Mouse (Mus musculus) gastrocnemius, postnatal 36 days (tissue): ENCODE measurements at regions not wholly inside any gene's neighbourhood (a gene's known extent, or its start where the extent isn't known, plus 50 kb on each side); places are given as distances from the start of the nearest gene placed in this dataset.
A peak's percentile ranks its signal among the peaks of the same experiment; 100 is the strongest.

Source experiments
- DNase-seq, 2 experiments: peaks; one replicate each; pipeline ENCODE4 v3.0.0; 2022
- intact Hi-C: fragments of 180-260 bp; cut with DNase I; formaldehyde crosslinking; loops from one replicate; pipeline ENCODE4 v1.15.1; 2025

GRCm38 (mm10) chr1:60823006-60823665, 63.7 kb upstream of the Ctla4 start:
- intact Hi-C loops = no loop called here
- peak; percentile 25 to 32 for DNase-seq

DNA sequence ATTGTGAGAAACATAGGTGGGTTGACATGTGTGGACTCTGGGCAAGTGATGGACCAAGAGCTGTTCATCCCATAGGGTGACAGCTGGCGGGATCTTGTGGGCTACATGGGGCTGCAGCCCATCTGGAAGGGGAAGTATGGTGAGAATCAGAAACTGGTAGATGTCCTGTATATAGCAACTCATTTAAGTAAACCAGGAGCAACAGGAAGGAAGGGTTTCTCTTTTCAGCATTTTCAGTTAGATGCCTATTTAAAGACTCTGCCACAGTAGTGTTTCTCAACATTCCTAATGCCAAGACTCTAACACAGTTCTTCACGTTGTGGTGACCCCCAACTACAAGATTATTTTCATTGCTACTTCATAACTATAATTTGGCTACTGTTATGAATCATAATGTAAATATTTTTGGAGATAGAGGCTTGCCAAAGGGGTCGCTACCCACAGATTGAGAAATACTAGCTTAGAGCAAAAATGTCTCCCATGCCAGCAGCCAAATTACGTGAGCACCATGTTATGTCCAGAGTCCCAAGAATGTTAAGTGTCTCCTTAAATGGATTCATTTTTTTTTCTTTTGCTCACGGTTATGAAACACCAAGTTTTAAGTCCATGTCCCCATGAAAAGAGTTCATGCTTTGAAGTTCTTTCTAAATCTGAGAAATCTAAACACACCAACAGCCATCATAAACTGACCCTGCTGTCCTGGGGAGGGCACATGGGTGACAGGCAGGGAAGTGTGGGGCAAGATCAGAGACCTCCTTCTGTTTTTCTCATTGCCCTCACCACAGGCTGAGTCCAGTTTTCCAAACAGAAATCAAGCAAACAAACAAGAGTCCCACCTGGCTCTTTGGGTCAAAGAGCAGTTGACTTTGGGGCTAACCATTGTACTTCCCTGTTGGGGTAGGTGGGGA, 62.3 kb upstream of the Ctla4 start:
- intact Hi-C loops = no loop called here
- DNase-seq = no peak

GRCm38 (mm10) chr1:60825256-60826186, 61.3 kb upstream of the Ctla4 start:
- DNase-seq = peak in 1 of 2 experiments; percentile 16
- intact Hi-C loops = no loop called here

DNA sequence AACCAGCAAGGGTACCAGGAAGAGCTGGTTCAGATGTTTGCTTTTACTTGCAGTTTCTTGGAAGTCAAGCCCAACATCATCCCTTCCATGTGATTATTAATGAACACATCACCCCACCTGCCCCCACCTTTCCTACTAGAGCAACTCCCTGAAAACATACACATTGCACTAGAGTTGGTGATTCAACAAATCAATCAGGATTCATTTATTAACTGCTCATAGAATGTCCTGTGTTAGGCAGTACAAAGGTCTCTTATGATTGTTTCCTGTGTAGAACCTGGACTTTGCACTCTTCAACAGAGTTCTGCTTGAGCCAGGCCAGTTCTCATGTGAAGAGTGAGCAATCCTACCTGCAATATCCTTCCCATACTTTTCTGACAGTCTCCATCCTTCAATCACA, 59.8 kb upstream of the Ctla4 start:
- intact Hi-C loops = no loop called here

GRCm38 (mm10) chr1:60828152-60828551, 58.6 kb upstream of the Ctla4 start:
- no peak for DNase-seq
- intact Hi-C loops = no loop called here

More for the DNA sequence above, 59.8 kb upstream of the Ctla4 start:
- DNase-seq = no peak

- intact Hi-C loops = no loop called here
- DNase-seq = no peak
These were observed 57.0 kb upstream of the Ctla4 start for GRCm38 (mm10) chr1:60829849-60830248.

- intact Hi-C loops = no loop called here
- no peak for DNase-seq
These were observed 53.1 kb upstream of the Ctla4 start for GRCm38 (mm10) chr1:60833668-60834067.
